Mouse (Mus musculus) thymus, postnatal 25 days (tissue): Measurements from ENCODE around the gene Tenm2.

Experiments
- DNase-seq: peaks from one replicate; pipeline ENCODE4 v3.0.0; 2022

The Tenm2 gene

DNA sequence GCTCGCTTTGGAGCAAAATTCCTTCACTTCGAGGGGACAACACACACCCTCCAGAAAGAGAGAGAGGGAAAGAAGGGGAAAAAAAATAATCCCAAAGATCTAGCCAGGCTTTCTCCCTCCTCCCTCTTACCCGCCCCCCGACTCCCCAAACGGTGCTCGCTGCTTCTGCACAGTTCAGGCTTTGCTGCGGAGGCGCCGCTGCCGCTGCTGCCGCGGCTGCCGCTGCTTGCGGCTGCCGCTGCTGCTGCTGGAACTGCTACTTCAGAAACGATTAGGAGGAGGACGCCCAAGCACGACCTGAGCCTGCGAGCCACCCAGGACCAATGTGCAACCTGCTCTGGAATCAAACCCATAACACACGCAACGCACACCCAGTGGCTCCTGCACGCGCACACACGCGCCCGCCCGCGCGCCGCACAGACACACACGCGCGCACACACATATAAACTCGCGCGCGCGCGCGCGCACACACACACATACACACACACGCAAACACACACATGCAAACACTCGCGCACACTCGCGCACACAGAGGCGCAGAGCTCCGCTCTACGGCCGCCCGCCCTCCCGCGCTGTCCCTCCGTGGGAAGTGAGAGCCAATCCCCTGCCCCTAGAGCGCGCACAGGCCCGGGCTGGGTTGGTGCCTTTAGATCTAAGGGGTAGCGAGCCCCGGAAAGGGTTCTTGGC lies at the start of gene Tenm2:
Gene Tenm2, minus strand, starts transcription at position 51 of the 687 bp plus-strand sequence.
- DNase-seq: no peak

DNA sequence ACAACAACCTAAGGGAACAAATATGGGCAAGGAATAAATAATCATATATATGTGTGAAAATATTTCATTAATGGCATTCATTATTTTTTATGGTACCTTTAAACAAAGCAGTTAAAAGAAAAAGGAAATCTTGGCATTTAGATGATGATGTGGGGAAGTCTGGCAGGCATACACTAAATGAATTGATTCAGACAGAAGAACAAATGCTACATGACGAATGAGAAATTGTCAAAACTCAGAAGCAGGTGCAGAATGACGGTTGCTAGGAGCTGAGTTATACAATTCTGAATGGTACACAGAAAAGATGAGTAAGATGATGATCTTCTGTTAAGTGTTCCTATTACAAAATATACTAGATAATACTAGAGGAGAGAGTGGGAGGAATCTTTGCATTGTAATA lies 49.4 kb upstream of the Tenm2 start:
- DNase-seq: no peak

DNA sequence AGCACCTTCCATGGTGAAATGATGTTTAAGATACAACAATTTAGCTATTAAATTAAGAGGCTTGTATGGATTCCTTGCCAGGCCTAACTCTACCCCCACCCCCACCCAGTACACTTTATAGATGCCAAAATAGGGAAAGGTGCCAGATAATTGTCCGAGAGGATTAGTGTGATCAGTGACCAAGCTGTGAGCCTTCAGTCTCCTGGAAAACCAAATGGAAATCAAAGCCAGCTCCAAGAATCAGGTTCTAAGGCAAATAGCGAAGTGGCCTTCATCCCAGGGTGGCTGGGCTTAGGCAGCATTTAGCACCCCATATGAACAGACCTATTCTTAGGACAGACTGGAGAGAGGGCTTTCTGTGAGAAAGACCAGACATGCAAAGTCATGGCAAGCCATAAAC lies 13.0 kb upstream of the Tenm2 start:
- DNase-seq: no peak

DNA sequence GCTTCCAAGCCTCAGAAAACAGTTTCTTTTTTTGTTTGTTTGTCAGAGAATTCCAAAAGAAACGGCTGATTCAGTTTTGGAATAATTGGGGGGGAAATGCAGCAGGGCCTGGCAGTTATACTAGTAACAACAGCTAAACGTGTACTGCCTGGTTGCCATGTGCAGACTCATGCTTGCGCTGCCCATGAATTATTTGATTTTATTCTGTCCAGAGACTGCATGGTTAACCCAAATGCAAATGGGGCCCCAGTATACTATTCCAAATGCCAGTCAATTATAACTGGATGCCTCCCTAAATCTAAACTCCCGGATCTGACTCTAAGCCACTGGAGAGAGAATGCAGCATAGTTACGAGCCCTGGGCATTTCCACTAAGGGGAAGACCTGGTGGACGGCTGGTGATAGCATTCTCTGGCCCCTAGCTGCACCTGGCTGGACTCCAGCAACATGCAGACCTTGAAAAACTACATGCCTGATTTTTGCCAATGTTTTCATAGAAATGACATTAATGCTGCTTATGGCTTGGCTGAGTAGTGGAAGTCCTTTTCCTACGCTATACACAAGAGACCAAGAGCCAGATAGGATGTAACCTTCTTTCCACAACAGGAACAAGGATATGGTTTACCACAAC lies 1.4 kb upstream of the Tenm2 start:
- DNase-seq: no peak

DNA sequence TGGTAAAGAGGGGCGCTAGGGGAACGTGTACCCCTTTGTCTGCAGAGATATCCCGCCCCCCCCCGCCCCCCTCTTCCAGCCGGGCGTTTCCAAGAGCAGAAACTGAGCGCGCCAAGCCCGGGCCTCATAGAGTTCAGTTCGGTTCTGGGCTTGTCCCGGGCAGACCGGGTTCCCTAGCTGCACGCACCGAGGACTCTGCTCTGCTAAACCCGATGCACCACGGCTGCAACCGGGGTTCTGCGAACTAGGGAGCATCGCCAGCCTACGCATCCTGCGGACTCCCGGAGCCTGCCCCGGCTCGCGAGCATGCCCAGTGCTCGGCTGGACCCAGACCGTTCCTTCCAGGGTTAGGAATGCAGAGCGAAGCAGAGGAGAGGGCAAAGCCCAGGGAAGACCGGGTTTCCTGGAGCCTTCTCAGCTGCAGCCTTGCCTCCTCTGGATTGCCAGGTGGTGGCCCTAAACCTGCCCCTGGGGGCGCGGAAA lies 878 bp upstream of the Tenm2 start:
- no peak for DNase-seq

DNA sequence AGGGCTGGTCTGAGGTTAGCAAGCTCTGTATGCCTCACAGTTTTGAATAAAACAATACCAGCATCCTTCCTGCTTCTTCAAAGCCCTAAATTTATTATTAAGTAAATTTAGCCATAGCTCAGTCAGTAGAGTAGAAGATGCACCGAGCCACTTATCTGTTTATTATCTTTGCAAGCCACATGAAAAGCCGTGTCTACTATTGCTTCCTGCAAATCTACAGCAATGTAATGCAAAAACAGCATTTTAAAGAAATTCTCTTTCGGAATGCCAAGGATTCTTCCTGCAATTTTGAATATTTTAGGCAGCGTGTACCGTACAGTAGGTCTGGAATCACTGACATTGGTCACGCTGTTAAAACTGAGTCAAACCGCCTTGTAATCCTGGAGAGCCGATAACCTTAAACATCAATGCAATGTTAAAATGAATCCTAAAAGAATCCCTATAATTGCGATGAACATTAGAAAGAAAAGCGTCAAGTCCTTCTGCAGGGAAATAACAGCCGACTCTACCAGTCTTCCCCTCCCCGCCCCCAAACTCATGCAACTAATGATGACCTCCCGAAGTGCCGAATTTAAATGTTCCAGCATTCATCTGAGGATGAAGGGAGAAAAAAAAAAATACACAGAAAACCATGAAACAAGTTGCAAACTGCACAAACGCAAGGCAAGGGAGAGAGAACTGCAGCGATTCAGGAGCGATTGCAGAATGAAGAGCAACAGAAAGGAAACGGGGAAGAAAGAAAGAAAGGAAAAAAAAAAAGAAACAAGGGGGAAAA lies 556 bp downstream of the Tenm2 start:
- DNase-seq: no peak

DNA sequence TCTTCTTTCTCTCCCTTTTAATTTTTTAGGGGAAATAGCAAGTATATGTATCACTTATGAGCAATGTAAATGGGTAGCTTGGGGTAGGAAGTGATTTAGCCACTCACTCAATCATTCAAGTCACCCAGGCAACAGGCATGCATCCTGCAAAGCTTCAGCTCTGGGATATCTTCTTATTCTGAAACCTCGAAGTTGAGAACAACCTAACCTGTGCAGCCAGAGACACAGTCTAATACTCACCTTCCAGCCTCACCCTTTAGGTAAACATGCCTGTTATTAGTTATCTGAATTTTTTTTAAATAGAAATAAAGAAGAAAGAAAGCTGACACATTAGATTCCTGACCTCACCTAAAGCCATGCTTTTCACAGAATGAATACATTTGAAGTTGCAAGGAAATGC lies 8.4 kb downstream of the Tenm2 start:
- no peak for DNase-seq

DNA sequence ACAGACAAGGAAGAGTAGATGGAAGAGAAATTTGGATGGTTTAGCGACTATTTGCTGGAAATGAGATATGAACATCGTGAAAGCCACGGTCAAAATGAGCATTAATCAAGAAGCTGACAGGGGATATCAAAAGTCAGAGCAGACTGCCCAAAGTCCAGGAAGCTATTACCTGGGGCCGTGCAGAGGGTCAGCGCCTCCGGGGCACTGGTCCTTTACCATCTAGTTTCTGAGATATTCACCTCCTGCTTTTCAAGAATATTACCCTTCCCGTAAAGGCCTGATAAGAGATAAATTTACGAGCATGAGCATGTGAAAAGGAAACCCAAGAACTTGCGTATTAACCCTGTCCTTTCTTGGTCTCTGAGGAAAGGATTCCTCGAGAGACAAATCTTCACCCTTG lies 8.8 kb downstream of the Tenm2 start:
- no peak for DNase-seq

DNA sequence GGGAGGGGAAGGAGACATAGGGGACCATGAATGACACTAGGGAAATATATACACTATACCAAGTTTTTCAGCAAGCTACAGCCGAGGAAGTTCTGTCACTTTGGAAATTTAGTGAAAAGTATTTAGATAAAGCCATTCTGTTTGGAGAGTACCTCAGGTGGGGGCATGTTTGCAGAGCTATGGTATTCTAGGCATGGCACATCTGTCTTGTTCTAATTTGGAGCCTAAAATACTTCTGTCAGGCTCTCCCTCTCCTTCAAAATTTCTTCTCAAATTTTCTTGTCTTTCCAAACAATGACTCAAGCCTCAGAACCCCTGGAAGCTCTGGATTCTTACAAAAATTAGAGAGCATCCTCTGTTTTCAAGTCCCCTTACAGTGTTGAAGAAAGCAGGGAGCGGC lies 13.0 kb downstream of the Tenm2 start:
- DNase-seq: no peak

DNA sequence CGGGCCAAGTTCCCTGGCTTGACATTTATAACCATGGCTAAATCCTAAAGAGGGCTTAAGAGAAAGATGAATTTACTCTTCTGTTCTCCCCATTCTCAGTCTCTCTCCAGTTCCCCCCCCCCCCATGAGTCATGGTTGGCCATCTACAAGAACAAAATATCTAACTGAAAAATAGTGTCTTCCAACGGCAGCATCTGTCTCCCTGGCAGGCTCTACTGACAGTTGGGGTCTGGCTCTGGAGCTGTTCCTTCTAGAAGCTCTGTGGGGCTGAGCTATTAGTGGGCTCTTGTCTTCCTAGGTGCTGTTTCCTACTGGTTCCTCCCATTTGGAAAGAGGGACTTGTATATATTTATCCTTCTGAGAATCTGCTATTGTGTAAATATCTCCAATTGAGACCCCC lies 13.7 kb downstream of the Tenm2 start:
- no peak for DNase-seq

DNA sequence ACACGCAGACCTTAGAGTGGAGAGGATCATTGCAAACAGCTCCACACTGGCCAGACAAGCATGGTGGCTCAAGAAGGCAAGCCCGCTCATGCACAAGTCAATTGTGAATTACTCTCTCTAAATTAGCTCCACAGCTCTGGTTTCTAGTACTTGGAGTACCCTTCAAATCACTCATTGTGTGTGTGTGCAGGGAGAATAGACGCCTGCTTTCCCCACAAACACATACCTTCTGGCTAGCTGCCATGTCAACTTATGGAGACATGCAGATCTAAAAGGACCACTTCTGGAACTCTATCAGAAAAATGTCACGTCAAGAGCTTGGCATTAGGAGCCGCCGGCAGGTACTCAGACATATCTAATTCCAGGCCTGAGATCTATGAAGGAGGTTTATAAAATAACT lies 14.8 kb downstream of the Tenm2 start:
- no peak for DNase-seq

DNA sequence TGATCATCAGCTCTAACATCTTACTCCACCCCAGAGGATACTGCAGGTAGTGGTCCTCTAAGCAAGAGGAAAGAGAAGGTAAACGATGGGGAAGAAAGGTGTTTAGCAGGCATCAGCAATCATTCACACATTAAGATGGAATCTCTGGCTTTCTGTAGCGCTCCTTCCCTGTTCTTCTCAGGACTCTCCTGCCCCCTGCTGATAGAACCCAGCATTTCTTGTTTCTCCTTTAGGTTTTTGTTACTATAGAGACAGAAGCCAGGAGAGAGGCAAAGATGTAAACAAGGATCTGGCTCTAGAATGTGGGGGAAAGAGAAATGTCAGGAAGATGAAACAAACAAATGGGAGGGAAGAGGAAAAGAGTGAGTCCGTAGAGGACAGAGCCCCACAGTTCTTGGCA lies 49.6 kb downstream of the Tenm2 start:
- DNase-seq: no peak

DNA sequence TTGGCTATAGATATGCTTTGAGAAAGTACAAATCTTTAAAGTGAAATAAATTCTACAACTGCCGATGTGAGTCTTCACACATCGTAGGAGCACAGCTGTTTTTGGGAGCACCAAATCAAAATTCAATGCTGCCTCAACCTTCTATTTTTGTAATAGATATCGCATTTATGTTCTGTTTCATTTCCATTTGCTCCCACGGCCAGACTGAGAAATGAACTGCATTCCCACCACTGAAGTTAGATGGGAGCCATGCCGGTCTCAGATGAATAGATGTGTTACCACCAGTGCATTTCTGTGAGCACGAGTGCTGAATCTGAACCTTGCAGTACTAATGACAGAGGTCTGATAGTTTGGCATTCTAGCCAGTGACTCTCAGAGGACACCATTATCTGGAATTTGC lies 58.3 kb downstream of the Tenm2 start:
- no peak for DNase-seq

DNA sequence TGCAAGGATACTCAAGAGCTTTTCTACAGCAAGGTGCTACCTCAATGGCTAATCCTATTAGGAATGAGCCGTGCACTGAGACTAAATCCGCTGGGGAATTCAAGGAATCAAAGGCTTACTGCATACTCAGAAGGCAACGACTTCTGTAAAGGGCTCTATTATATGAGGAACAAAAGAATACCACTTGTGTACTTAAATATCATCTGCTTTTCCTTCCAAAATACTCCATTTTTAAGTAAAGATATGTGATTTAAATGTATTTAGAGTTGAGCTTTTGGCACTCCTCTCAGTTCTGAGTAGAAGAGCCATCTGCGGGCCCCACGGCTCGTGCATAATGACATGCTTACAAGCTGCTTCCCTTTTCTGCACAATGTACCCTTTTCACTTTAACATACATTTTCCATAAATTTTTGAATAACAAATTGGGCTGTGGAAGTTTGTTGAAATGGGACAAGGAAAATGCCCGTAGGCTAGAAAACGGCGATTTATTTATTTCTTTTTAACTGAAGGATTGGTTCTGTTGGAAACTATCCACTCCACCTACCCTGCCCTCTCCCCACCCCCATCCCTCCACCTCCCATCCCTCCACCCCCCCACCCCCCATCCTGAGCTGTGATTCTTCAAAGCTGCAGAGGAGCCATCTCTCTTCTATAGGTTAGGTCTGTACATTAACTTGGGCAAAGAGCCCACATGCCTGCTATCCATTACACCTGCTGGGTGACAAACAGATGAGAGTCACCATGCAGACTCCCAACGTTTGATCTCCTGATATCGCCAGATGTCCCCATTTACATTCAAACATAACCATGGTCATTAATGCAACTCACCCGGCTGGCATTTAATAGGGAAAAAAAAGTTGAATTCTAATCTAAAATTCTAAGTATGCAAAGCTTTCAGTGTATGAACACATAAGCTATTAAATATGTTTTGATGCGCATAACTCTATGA lies 81.6 kb downstream of the Tenm2 start:
- no peak for DNase-seq

DNA sequence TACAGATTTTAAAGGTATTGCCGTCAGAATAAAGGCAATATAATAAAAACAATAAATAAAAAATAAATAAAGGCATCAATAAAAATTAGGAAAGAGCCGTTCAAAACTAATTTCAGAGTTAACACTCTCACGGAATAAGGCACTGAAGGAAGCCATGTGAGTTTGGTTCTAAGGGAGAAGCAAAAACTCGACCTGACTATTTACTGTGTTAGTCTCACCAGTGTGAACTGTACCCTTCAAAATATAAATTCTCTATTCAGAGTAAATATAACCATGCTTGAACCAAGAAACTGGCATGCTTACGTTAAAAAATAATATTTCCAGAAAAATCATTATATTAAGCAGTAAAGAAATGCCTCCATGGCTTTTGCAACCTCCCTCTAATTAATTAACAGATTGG lies 82.4 kb downstream of the Tenm2 start:
- no peak for DNase-seq

DNA sequence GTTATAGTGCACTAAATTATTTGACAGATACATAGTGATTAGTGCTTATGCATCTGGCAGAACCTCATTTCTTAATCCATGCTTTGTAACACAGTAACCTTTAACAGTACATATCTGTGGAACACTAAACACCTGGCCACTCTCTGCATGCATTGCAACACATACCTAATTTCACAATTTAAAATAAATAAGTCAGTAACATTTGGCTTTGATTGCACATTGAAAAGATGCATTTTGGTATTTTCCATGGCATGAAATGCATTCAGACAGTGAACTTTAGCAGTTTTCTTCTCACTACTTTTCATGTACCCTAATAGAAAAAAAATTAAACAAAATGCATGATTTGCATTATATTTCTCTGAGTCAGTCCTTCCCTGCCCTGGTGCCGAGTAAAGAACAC lies 85.8 kb downstream of the Tenm2 start:
- DNase-seq: no peak

DNA sequence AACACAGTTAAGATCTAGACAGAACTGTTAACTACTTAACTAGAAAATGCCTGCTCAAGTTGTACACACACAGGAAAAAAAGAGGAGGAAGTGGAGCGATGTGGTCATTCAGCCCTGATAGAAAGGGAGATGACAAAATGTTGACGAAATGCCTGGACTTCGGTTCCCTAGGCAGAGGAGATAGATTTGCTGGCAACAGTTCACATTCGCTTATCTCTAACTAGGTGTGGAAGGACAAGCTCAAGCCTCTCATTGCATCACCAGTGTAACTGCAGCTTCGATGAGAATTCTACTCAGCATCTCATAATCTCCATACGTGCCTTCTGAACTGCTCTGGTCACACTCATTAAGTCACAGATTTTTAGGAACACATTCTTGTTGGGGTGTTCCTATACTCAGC lies 91.8 kb downstream of the Tenm2 start:
- DNase-seq: no peak

DNA sequence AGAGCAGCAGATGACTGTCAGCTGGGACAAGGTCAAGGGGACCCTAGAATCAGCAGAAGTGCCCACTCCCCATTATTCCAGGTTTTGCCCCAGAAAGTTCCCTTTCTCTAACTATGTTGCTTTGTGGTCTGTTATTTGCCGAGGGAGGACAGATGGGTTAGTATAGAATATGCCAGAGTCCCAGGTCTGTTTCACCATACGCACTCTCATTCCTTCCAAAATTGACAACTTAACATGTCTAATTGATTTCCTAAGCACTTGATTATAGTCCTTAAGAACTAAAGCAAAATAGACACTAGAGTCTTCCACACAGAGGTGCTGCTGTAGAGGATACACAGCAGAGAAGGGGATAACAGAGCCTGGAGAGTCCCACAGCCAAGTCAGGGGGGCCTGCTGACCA lies 92.3 kb downstream of the Tenm2 start:
- no peak for DNase-seq

DNA sequence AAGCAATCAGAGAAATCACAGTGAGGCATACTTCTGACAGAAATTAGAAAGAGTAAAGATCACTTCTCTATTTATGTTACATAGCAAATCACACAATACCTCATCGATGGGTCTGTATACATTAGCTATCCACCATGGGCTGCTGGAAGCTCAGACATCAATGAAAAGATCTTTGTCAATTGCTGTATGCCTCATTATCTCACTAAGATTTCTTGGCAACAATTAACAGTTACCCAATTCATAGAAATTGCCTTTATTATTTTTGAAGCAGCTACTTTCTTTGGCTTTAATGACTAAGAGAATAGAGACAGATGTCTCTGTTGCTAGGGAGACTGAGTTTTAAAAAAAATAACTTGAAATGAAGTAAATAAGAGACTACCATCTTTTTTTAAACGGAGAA lies 106.9 kb downstream of the Tenm2 start:
- DNase-seq: no peak

DNA sequence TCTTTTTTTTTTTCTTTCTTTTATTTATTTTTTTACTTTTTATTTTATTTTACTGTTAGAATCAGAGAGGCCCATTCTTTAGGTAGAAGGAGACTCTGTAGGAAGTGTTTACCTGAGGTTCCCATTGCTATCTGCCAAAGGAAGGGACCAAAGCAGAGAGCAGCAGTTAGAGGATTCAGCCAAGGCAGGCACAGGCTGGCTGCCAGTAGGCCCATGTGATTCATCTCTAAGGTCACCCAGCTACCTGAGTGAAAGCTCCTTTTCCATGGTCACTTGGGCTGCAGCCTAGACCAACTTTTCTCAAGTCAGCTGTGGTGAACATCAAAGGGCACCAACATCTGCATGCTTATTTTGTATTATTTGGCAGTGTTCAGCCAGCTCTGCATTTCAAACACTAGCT lies 117.7 kb downstream of the Tenm2 start:
- DNase-seq: no peak

DNA sequence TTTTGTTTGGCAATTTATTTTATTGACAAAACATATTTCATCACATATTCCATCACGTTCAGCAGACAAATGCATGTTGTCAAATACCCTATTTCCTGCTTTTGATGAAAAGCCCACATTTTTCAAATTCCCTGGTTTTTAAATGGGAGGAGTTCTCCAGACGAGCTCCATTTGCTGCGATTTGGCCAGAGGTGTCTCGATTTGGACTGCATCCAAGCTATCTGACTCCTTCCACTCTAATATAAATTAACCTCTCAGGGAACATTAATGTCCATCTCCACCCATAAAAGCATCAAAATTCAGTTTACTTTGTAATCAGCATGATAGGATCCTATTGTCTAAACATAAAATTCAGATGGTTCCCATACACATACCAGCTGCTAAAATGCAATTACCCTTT lies 120.6 kb downstream of the Tenm2 start:
- no peak for DNase-seq

DNA sequence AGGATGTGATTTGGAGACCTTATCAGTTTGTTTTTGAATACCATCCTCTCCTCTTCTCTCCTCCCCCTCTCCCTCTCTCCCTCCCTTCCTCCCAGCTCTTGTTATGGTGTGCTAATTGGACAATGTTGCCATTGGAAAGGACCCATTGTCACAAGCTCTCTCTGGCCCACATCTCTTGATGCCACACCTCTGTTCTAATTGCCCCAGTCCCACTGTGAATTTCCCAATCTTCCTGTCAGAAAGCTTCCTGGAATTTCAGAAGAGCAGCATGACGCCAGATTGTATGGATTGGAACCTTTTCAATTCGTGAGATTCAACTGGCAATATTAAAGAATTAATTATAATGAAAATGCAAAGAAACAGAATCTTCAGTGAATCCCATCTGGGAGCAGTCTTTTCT lies 128.7 kb downstream of the Tenm2 start:
- DNase-seq: no peak

DNA sequence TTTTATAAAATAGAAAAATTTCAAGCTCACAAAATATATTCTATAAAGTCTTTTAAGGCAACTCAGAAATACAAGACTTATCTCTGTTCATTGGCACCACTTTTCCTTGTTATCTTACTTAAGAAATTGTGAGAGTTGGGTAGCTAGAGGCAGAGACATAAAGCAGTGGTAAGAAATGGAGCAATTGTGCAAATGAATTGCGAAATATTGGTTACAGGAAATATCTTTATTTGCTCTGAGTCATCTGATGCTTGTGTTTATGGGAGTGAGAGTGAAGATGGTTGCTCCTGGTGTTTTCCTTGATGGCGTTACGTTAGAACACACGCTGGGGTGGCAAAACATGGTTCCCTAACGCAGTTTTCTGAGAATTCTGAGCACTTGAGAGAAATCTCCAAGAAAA lies 156.4 kb downstream of the Tenm2 start:
- DNase-seq: no peak
